Mouse (Mus musculus) CD4-positive naive resting alpha-beta T cell, adult 57 days (primary cell): Measurements from ENCODE around the gene Gm13030. TPM values are rescaled to one million over a fixed set of nuclear protein-coding genes. Genes with fewer than 3 reads are reported as not detected.

Experiments used
- total RNA-seq: library from RNA; stranded (reverse); gene quantifications from one replicate; pipeline ENCODE4 v1.2.4, GENCODE M21; 2023

The Gm13030 gene
- total RNA-seq = not detected

DNA sequence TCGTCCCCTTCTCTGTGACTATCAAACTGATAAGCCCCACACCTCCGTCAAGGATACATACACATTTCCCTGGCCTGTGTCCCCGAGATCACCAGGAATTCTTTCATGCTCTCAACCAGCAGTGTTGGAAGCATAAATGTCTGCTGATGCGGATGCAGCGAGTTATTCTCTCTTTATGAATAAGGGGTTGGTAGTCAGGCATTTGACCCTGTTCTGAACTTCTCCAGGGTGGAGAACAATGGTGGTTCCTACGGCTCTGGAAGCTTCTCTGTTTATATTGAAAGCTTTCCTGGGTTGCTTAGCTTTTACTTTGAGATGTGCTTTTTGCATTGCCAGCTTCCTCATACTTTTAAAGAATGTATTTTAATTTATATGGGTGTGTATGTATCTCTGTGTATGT, at the start of gene Gm13030:
Gm13030 (minus strand) TSS at position 101 of the 400 bp plus-strand sequence.

DNA sequence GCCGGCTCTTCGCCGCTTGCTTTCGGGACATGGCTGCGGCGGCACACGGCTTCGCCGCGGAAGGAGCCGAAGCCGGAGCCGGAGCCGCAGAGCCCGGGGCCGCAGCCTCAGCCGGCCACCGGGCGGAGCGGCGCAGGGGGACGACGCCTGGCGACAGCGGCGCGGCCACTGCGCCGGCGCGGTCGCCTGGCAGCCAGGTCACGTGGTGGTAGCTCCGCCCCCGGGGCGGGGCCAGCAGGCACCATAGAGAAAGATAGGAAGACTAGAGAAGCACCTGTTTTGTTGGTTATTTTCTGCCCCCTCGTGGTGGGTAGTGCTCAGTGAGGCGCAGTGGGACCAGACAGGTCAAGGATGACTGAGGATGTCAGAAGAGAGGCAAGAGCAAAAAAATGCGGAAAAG, 40.0 kb upstream of the Gm13030 start, which contains the start of gene Otud3:
Otud3 (minus strand) TSS at position 149 of the 400 bp plus-strand sequence.

DNA sequence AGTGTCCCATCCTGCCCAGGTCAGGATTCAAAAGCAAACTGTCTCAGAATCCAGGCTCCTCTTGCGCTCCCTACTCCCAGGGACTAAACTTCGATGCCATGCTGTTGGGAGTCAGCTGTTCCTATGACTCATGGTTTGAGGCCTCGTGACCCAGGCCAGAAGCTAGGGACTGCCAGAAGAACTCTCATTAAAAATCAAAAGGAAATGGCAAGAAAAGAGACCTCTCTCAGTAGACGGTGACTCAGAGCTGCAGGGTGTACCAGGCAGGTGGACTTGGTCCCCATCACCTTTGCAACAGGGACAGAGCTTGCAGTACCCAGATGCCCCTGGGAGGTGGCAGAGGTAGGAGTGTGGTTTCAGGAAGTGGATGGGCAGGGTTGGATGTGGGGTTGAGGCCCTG, 4.0 kb upstream of the Gm13030 start, which contains the start of gene Pla2g2e:
Pla2g2e (plus strand) TSS at position 212 of the 400 bp plus-strand sequence.

DNA sequence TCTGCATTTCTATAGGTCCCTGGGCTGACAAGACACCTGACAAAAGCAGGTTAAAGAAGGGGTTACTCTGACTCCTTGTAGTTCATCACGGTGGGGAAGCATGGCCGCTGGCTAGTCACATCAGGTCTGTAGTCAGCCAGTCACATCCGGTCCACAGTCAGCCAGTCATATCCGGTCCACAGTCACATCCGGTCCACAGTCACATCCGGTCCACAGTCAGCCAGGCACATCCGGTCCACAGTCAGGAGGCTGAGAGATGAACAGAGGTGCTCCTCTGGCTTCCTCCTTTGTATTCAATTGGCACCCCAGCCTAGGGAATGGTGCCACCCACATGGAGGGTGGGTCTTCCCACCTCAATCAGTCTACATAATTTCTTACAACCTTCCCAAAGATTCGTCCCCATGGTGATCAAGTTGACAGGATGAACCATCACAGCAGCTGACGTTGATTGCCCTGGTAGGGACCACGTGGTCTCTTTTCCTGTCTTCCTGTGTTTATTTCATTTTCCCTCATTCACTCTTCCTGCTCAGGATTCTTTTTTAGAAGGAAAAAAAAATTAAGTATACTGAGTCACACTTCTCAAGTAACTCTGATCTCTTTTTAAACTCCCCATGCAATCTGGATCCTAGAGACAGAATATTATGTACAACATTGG, 10.3 kb downstream of the Gm13030 start, which contains the start of gene Pla2g5:
Pla2g5 (minus strand) TSS at position 139 of the 655 bp plus-strand sequence.

Other genes starting within 250 kb of the Gm13030 start
- gene Vwa5b1, start 238.1 kb downstream of the Gm13030 start, total RNA-seq = not detected
- not detected for gene Pla2g2c, start 149.2 kb downstream of the Gm13030 start, total RNA-seq
- 0.18 TPM for gene Ubxn10, start 136.8 kb downstream of the Gm13030 start, total RNA-seq
- gene Pla2g2f, start 116.3 kb downstream of the Gm13030 start, total RNA-seq = not detected
- 0.71 TPM for gene Pla2g2d, start 98.2 kb downstream of the Gm13030 start, total RNA-seq
- gene Pla2g5, start 10.5 kb downstream of the Gm13030 start, total RNA-seq = 1.8 TPM
- gene Pla2g2e, start 4.0 kb upstream of the Gm13030 start, total RNA-seq = 0.80 TPM
- 9.5 TPM for gene Otud3, start 40.0 kb upstream of the Gm13030 start, total RNA-seq
- not detected for gene Rnf186, start 93.1 kb upstream of the Gm13030 start, total RNA-seq
- gene Tmco4, start 98.9 kb upstream of the Gm13030 start, total RNA-seq = 38.1 TPM
- not detected for gene Htr6, start 201.6 kb upstream of the Gm13030 start, total RNA-seq
- gene Nbl1, start 219.0 kb upstream of the Gm13030 start, total RNA-seq = 3.2 TPM